Mouse (Mus musculus) testis, adult 2 months (tissue): ENCODE data around the gene Cstf3.

Experiments
- CTCF ChIP-seq: fragments of 200-500 bp; IDR thresholded peaks from 2 replicates; pipeline ENCODE4 v1.5.1; 2012; ENCODE audit warnings: low read depth, mild to moderate bottlenecking, inconsistent platforms, low read length, moderate library complexity; ENCODE audit not compliant: control insufficient read depth, insufficient read depth, insufficient replicate concordance
- POLR2A ChIP-seq: fragments of 200-500 bp; IDR thresholded peaks from 2 replicates; pipeline ENCODE4 v1.6.1; 2012; ENCODE audit warnings: low read depth, mild to moderate bottlenecking, inconsistent platforms, low read length, moderate library complexity; ENCODE audit not compliant: control insufficient read depth

- TF ChIP-seq CTCF: no peak
- TF ChIP-seq POLR2A: no peak
Measured at GRCm38 (mm10) chr2:104704355-104704754, 114.0 kb downstream of the Cstf3 start.
